1 mouse cellular context compared by ENCODE assay signal in the genomic region with DNA sequence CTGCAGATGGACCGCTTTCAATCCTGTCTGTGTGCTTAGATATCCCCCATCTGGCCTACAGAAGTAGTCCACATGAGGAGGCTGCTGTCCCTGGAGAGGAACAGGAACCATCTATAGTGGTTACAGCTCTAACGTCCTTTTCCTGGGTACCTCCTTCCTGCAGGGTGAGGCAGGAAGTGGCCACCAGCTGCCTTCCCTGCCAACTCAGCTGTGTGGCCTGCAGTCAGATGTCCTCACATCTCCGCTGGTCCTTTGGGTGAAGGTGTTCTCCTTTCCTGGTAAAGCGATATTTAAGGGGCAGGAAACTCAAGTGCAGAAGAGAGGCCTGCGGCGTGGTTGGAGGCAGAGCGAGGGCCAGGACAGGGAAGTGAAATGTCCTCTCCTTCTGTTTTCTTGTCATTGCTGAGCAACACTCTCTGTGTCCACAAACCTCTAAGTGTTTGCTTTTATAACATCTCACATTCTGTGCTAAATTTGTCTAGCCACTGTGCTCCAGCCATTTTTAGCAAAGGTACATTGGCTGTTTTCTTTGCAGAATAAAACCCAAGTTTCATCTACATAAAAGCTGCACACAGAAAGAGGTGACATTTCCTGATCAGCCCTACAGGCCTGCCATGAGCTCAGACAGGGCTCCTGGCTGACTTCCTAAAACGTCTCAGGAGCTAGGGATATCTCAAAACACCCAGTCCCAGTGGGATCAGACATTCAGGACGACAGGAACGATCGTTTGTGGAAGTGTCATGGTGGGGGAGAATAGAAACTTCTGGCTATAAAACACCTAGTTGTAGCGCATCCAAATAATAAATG.
A peak's percentile ranks its signal among the peaks of the same experiment; 100 is the strongest.
TF ChIP-seq lines count a peak whose summit lies in the region.

No protein-coding gene starts in this region.

TF ChIP-seq in CH12.LX, 34 proteins besides CTCF, POLR2A, EP300 and RAD21 (continued from another document):
- no peak for TF ChIP-seq ZNF384 (IDR thresholded peaks at IDR 0.05; ENCODE audit: low read depth, low read length)
- peak; percentile 48 for TF ChIP-seq HCFC1 (IDR thresholded peaks at IDR 0.05; ENCODE audit: low read depth, low read length)
- no peak for TF ChIP-seq USF1 (IDR thresholded peaks at IDR 0.05; ENCODE audit: low read depth, low read length)
- TF ChIP-seq NRF1 (IDR thresholded peaks at IDR 0.05; ENCODE audit: low read depth, low read length): no peak
